Comparison of ENCODE assay signal across 22 mouse cellular contexts in the genomic region with DNA sequence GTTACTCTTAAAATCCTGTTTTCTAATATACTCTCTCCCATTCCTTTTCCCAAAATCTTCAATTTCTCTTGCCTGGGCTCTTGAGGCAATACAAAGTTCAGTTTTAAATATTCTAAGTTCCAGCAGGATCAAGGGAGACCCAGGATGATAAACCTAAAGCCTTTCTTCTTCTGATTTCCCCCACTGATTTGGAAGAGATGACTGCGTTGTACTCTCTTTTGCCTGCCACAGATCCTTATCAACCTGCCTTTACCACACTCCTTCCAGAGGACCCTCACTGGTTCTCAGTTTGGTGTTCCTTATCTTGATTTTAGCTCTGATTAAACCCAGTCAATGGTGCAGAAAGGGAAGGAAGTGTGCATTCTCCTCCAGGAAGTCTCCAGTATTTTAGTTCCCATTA.
"Had no signal": no experiment of that assay in that cellular context is flagged by ENCODE, and none has a peak within 500 bp of the region (broad histone marks: within the 10 kb centered on the region; RNA-seq: fewer than 3 reads in every experiment).

No protein-coding gene starts in this region.

- H3K4me3 ChIP-seq: lung, embryonic 15.5 days; midbrain, embryonic 10.5 days; midbrain, embryonic 12.5 days; myocyte; neural tube, embryonic 13.5 days; neural tube, embryonic 15.5 days had no signal

- H3K36me3 ChIP-seq: lung, embryonic 15.5 days; midbrain, embryonic 10.5 days; midbrain, embryonic 12.5 days; neural tube, embryonic 13.5 days; neural tube, embryonic 15.5 days had no signal

- H3K9me3 ChIP-seq: lung, embryonic 15.5 days; midbrain, embryonic 10.5 days; midbrain, embryonic 12.5 days; neural tube, embryonic 13.5 days; neural tube, embryonic 15.5 days had no signal

- H3K4me1 ChIP-seq: lung, embryonic 15.5 days; midbrain, embryonic 10.5 days; midbrain, embryonic 12.5 days; neural tube, embryonic 13.5 days; neural tube, embryonic 15.5 days had no signal

- ATAC-seq: liver, postnatal 0 days; lung, postnatal 0 days; midbrain, embryonic 16.5 days had no signal

- DNase-seq: liver, postnatal 0 days; lung, adult 2 months; lung, postnatal 14 days; lung, postnatal 36 days; midbrain, embryonic 14.5 days; retina, postnatal 1 day; right cerebral cortex, adult 18-20 months; right cerebral cortex, postnatal 25 days; right cerebral cortex, postnatal 4 days; spleen, adult 18-20 months; thymus, adult 18-20 months; thymus, postnatal 25 days; thymus, postnatal 4 days had no signal

- H3K27me3 ChIP-seq: lung, embryonic 15.5 days; midbrain, embryonic 12.5 days; neural tube, embryonic 13.5 days; neural tube, embryonic 15.5 days had no signal

- H3K27ac ChIP-seq: lung, embryonic 15.5 days; macrophage; midbrain, embryonic 10.5 days; midbrain, embryonic 12.5 days; neural tube, embryonic 13.5 days; neural tube, embryonic 15.5 days had no signal
